Mouse (Mus musculus) heart, adult 11 months (tissue): ENCODE data around the gene Setd7.
"Not testable (repeated sequence)": the region's sequence is repeated elsewhere in the genome, so short reads cannot be mapped to it uniquely, and the experiment has no call there.

Experiments used
- DNase-seq: peaks from one replicate; pipeline ENCODE4 v3.0.0; 2022

Gene Setd7

GRCm38 (mm10) chr3:51560511-51561108, at the start of gene Setd7:
Gene Setd7 (minus strand): TSS chr3:51560879.
- peak; percentile 99 for DNase-seq

GRCm38 (mm10) chr3:51604489-51604888, 43.8 kb upstream of the Setd7 start:
- peak; percentile 25 for DNase-seq

- DNase-seq = peak; percentile 59
These were observed 43.1 kb upstream of the Setd7 start for GRCm38 (mm10) chr3:51603705-51604291.

GRCm38 (mm10) chr3:51601461-51601860, 40.8 kb upstream of the Setd7 start:
- DNase-seq = peak; percentile 37

- DNase-seq = peak; percentile 48
These were observed 40.0 kb upstream of the Setd7 start for GRCm38 (mm10) chr3:51600728-51601127.

GRCm38 (mm10) chr3:51599057-51599630, 38.5 kb upstream of the Setd7 start:
- peak; percentile 55 for DNase-seq

- peak; percentile 91 for DNase-seq
These were observed 35.9 kb upstream of the Setd7 start for GRCm38 (mm10) chr3:51596538-51596937.

- DNase-seq = peak; percentile 55
These were observed 32.8 kb upstream of the Setd7 start for GRCm38 (mm10) chr3:51593506-51593905.

GRCm38 (mm10) chr3:51591591-51591990, 30.9 kb upstream of the Setd7 start:
- DNase-seq = no peak

GRCm38 (mm10) chr3:51590207-51590892, 29.7 kb upstream of the Setd7 start:
- DNase-seq = no peak

- no peak for DNase-seq
These were observed 27.1 kb upstream of the Setd7 start for GRCm38 (mm10) chr3:51587697-51588262.

- peak; percentile 95 for DNase-seq
These were observed 23.1 kb upstream of the Setd7 start for GRCm38 (mm10) chr3:51583574-51584391.

GRCm38 (mm10) chr3:51579243-51579642, 18.6 kb upstream of the Setd7 start:
- DNase-seq = not testable (repeated sequence)

GRCm38 (mm10) chr3:51577816-51578749, 17.4 kb upstream of the Setd7 start:
- peak; percentile 80 for DNase-seq

GRCm38 (mm10) chr3:51577359-51577758, 16.7 kb upstream of the Setd7 start:
- DNase-seq = no peak

- peak; percentile 82 for DNase-seq
These were observed 13.2 kb upstream of the Setd7 start for GRCm38 (mm10) chr3:51573915-51574314.

- DNase-seq = peak; percentile 36
These were observed 9.5 kb upstream of the Setd7 start for GRCm38 (mm10) chr3:51570200-51570599.

GRCm38 (mm10) chr3:51561993-51562385, 1.3 kb upstream of the Setd7 start:
- no peak for DNase-seq

- DNase-seq = peak; percentile 96
These were observed 672 bp upstream of the Setd7 start for GRCm38 (mm10) chr3:51561109-51561992.
